Mouse (Mus musculus) myocyte (in vitro differentiated cells): Measurements from ENCODE around the gene Pld4.

Experiments
- MAX ChIP-seq: IDR thresholded peaks from one replicate; pipeline ENCODE4 v1.6.1; 2011; ENCODE audit warnings: low read depth, mild to moderate bottlenecking, control low read depth
- MYOD1 ChIP-seq, 3 experiments: IDR thresholded peaks; one replicate each; pipeline ENCODE4 v1.6.1; 2011; ENCODE audit warnings: control low read depth in 2 of 3, low read depth in 2 of 3, mild to moderate bottlenecking in 2 of 3, moderate library complexity in 1 of 3; ENCODE audit not compliant: insufficient read length in 2 of 3, control insufficient read depth in 1 of 3
- MYOG ChIP-seq, 3 experiments: IDR thresholded peaks; one replicate each; pipeline ENCODE4 v1.6.1; 2011; ENCODE audit warnings: control low read depth in 2 of 3, low read depth in 2 of 3, mild to moderate bottlenecking in 2 of 3; ENCODE audit not compliant: insufficient read length in 2 of 3, control insufficient read depth in 1 of 3, insufficient read depth in 1 of 3
- POLR2A ChIP-seq: IDR thresholded peaks from one replicate; pipeline ENCODE4 v1.6.1; 2011; ENCODE audit warnings: low read depth, mild to moderate bottlenecking, control low read depth, moderate library complexity; ENCODE audit not compliant: insufficient read length
- POLR2AphosphoS2 ChIP-seq: IDR thresholded peaks from one replicate; pipeline ENCODE4 v1.6.1; 2011; ENCODE audit warnings: low read depth, control low read depth; ENCODE audit not compliant: insufficient read length
- TCF12 ChIP-seq: IDR thresholded peaks from one replicate; pipeline ENCODE4 v1.6.1; 2011; ENCODE audit warnings: mild to moderate bottlenecking, control low read depth; ENCODE audit not compliant: poor library complexity, insufficient read depth, severe bottlenecking
- USF1 ChIP-seq: IDR thresholded peaks from one replicate; pipeline ENCODE4 v1.6.1; 2011; ENCODE audit warnings: low read depth, mild to moderate bottlenecking, control low read depth, moderate library complexity

- TF ChIP-seq POLR2A (no peak), POLR2AphosphoS2 (no peak), TCF12 (no peak), USF1 (no peak), MAX (no peak), MYOD1 (IDR thresholded peaks at IDR 0.05; ENCODE audit: control insufficient read depth in 1 of 3, insufficient read length in 2 of 3, low read depth in 2 of 3) (no peak), MYOG (IDR thresholded peaks at IDR 0.05; ENCODE audit: control insufficient read depth in 1 of 3, insufficient read depth in 1 of 3, insufficient read length in 2 of 3, low read depth in 2 of 3) (no peak)
Measured at GRCm38 (mm10) chr12:112744211-112744610, 16.2 kb upstream of the Pld4 start.
